Mouse (Mus musculus) myocyte (in vitro differentiated cells): ENCODE data around the gene Racgap1.

Source experiments
- CEBPB ChIP-seq: IDR thresholded peaks from 2 replicates; pipeline ENCODE4 v1.6.1; 2011; ENCODE audit warnings: mild to moderate bottlenecking, moderate library complexity; ENCODE audit not compliant: poor library complexity, insufficient read depth, severe bottlenecking
- E2F4 ChIP-seq: IDR thresholded peaks from one replicate; pipeline ENCODE4 v1.6.1; 2011; ENCODE audit warnings: mild to moderate bottlenecking, control low read depth, moderate library complexity; ENCODE audit not compliant: insufficient read depth
- MAX ChIP-seq: IDR thresholded peaks from one replicate; pipeline ENCODE4 v1.6.1; 2011; ENCODE audit warnings: low read depth, mild to moderate bottlenecking, control low read depth
- MYOD1 ChIP-seq, 3 experiments: IDR thresholded peaks; one replicate each; pipeline ENCODE4 v1.6.1; 2011; ENCODE audit warnings: control low read depth in 2 of 3, low read depth in 2 of 3, mild to moderate bottlenecking in 2 of 3, moderate library complexity in 1 of 3; ENCODE audit not compliant: insufficient read length in 2 of 3, control insufficient read depth in 1 of 3
- POLR2A ChIP-seq: IDR thresholded peaks from one replicate; pipeline ENCODE4 v1.6.1; 2011; ENCODE audit warnings: low read depth, mild to moderate bottlenecking, control low read depth, moderate library complexity; ENCODE audit not compliant: insufficient read length
- POLR2AphosphoS2 ChIP-seq: IDR thresholded peaks from one replicate; pipeline ENCODE4 v1.6.1; 2011; ENCODE audit warnings: low read depth, control low read depth; ENCODE audit not compliant: insufficient read length
- REST ChIP-seq: IDR thresholded peaks from one replicate; pipeline ENCODE4 v1.6.1; 2011; ENCODE audit warnings: mild to moderate bottlenecking, control low read depth, moderate library complexity; ENCODE audit not compliant: insufficient read depth, insufficient read length
- SRF ChIP-seq: IDR thresholded peaks from one replicate; pipeline ENCODE4 v1.6.1; 2011; ENCODE audit warnings: low read depth; ENCODE audit not compliant: control insufficient read depth, insufficient read length
- TCF12 ChIP-seq: IDR thresholded peaks from one replicate; pipeline ENCODE4 v1.6.1; 2011; ENCODE audit warnings: mild to moderate bottlenecking, control low read depth; ENCODE audit not compliant: poor library complexity, insufficient read depth, severe bottlenecking
- USF1 ChIP-seq: IDR thresholded peaks from one replicate; pipeline ENCODE4 v1.6.1; 2011; ENCODE audit warnings: low read depth, mild to moderate bottlenecking, control low read depth, moderate library complexity

DNA sequence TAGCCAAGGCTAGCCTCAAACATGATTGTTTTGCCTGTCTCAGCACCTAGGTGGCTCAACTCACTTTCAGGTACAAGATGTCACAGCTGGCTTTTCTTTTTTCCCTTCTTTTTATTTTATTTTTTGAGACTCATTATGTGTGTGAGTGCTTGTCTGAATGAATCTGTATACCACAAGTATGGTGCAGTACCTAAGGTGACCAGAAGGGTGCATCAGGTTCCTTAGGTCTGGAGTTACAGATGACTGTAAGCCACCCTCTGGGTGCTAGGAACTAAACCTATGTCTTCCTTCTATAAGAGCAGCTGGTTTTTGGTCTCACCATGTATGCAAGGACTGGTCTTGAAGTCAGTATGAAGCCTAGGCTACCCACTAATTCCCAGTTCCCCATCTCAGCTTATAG, 19.8 kb downstream of the Racgap1 start:
- TF ChIP-seq POLR2A (no peak), SRF (no peak), MAX (no peak), MYOD1 (IDR thresholded peaks at IDR 0.05; ENCODE audit: control insufficient read depth in 1 of 3, insufficient read length in 2 of 3, low read depth in 2 of 3) (no peak), TCF12 (no peak), POLR2AphosphoS2 (no peak), CEBPB (no peak), USF1 (no peak), REST (no peak), E2F4 (no peak)
